Mouse (Mus musculus): ENCODE data around the gene Cdpf1. TPM values are rescaled to one million over a fixed set of nuclear protein-coding genes. Genes with fewer than 3 reads are reported as not detected.
A peak's percentile ranks its signal among the peaks of the same experiment; 100 is the strongest.
"Not testable (repeated sequence)": the region's sequence is repeated elsewhere in the genome, so short reads cannot be mapped to it uniquely, and the experiment has no call there.

Cdpf1 gene
- polyA plus RNA-seq, 1 experiment, result 27.4 TPM

GRCm38 (mm10) chr15:85783146-85783545, 28.4 kb downstream of the Cdpf1 start:
- no peak overlapping the region for H3K4me3 ChIP-seq (ENCODE audit: low read depth, low read length)
- peaks cover 12% of the 10 kb centered on the region for H3K36me3 ChIP-seq (ENCODE audit: control insufficient read depth, insufficient read depth, low read length)
- H3K27ac ChIP-seq (ENCODE audit: insufficient read depth, low read depth, low read length), result no peak overlapping the region
- no peaks in the 10 kb centered on the region for H3K27me3 ChIP-seq (ENCODE audit: control insufficient read depth, insufficient read depth, low read length)
- TF ChIP-seq CTCF (IDR thresholded peaks at IDR 0.05; ENCODE audit: extremely low read depth, insufficient read length, insufficient replicate concordance, low read depth, low read length) (no peak), POLR2A (IDR thresholded peaks at IDR 0.05; ENCODE audit: low read depth, low read length) (no peak)
- no peaks in the 10 kb centered on the region for H3K4me1 ChIP-seq (ENCODE audit: control insufficient read depth, insufficient read depth, insufficient read length, low read length)
- 94% methylated on average over 4 of the region's 4 CpGs for WGBS

GRCm38 (mm10) chr15:85778891-85779290, 32.6 kb downstream of the Cdpf1 start:
- WGBS, result 78% methylated on average over 6 of the region's 6 CpGs
- not testable (repeated sequence) for H3K4me3 ChIP-seq (ENCODE audit: low read depth, low read length); H3K36me3 ChIP-seq (ENCODE audit: control insufficient read depth, insufficient read depth, low read length); H3K27ac ChIP-seq (ENCODE audit: insufficient read depth, low read depth, low read length); H3K27me3 ChIP-seq (ENCODE audit: control insufficient read depth, insufficient read depth, low read length)
- H3K4me1 ChIP-seq (ENCODE audit: control insufficient read depth, insufficient read depth, insufficient read length, low read length), result peaks cover 22% of the 10 kb centered on the region

GRCm38 (mm10) chr15:85776771-85777170, 34.7 kb downstream of the Cdpf1 start:
- Histone ChIP-seq H3K27me3 (ENCODE audit: control insufficient read depth, insufficient read depth, low read length) (no peaks in the 10 kb centered on the region), H3K27ac (ENCODE audit: insufficient read depth, low read depth, low read length) (no peak overlapping the region), H3K36me3 (ENCODE audit: control insufficient read depth, insufficient read depth, low read length) (0 out of 2 replicates have a peak, but pooled peaks cover 1% of the 10 kb centered on the region), H3K4me3 (ENCODE audit: low read depth, low read length) (no peak overlapping the region), H3K4me1 (ENCODE audit: control insufficient read depth, insufficient read depth, insufficient read length, low read length) (peaks cover 33% of the 10 kb centered on the region)
- WGBS, result 23% methylated on average over 5 of the region's 5 CpGs
- TF ChIP-seq CTCF (IDR thresholded peaks at IDR 0.05; ENCODE audit: extremely low read depth, insufficient read length, insufficient replicate concordance, low read depth, low read length), result no peak
- TF ChIP-seq POLR2A (IDR thresholded peaks at IDR 0.05; ENCODE audit: low read depth, low read length), result no peak

GRCm38 (mm10) chr15:85776241-85776640, 35.3 kb downstream of the Cdpf1 start:
- no peak overlapping the region for H3K4me3 ChIP-seq (ENCODE audit: low read depth, low read length)
- no peak overlapping the region for H3K27ac ChIP-seq (ENCODE audit: insufficient read depth, low read depth, low read length)
- WGBS, result 87% methylated on average over 2 of the region's 2 CpGs
- H3K27me3 ChIP-seq (ENCODE audit: control insufficient read depth, insufficient read depth, low read length), result no peaks in the 10 kb centered on the region
- TF ChIP-seq POLR2A (IDR thresholded peaks at IDR 0.05; ENCODE audit: low read depth, low read length), result no peak
- H3K4me1 ChIP-seq (ENCODE audit: control insufficient read depth, insufficient read depth, insufficient read length, low read length), result peaks cover 39% of the 10 kb centered on the region
- H3K36me3 ChIP-seq (ENCODE audit: control insufficient read depth, insufficient read depth, low read length), result 0 out of 2 replicates have a peak, but pooled peaks cover 1% of the 10 kb centered on the region

GRCm38 (mm10) chr15:85775001-85775400, 36.5 kb downstream of the Cdpf1 start:
- Histone ChIP-seq H3K27ac (ENCODE audit: insufficient read depth, low read depth, low read length) (peak overlapping the region; percentile 71), H3K4me3 (ENCODE audit: low read depth, low read length) (no peak overlapping the region), H3K4me1 (ENCODE audit: control insufficient read depth, insufficient read depth, insufficient read length, low read length) (peaks cover 49% of the 10 kb centered on the region), H3K36me3 (ENCODE audit: control insufficient read depth, insufficient read depth, low read length) (0 out of 2 replicates have a peak, but pooled peaks cover 1% of the 10 kb centered on the region), H3K27me3 (ENCODE audit: control insufficient read depth, insufficient read depth, low read length) (no peaks in the 10 kb centered on the region)
- 33% methylated on average over 7 of the region's 7 CpGs for WGBS
- TF ChIP-seq CTCF (IDR thresholded peaks at IDR 0.05; ENCODE audit: extremely low read depth, insufficient read length, insufficient replicate concordance, low read depth, low read length) (no peak), POLR2A (IDR thresholded peaks at IDR 0.05; ENCODE audit: low read depth, low read length) (no peak)

- H3K36me3 ChIP-seq (ENCODE audit: control insufficient read depth, insufficient read depth, low read length), result no peaks in the 10 kb centered on the region
- H3K4me1 ChIP-seq (ENCODE audit: control insufficient read depth, insufficient read depth, insufficient read length, low read length), result peaks cover 55% of the 10 kb centered on the region
- WGBS, result 31% methylated on average over 9 of the region's 9 CpGs
- H3K27me3 ChIP-seq (ENCODE audit: control insufficient read depth, insufficient read depth, low read length), result no peaks in the 10 kb centered on the region
- TF ChIP-seq CTCF (IDR thresholded peaks at IDR 0.05; ENCODE audit: extremely low read depth, insufficient read length, insufficient replicate concordance, low read depth, low read length) (no peak), POLR2A (IDR thresholded peaks at IDR 0.05; ENCODE audit: low read depth, low read length) (no peak)
- peak overlapping the region; percentile 71 for H3K27ac ChIP-seq (ENCODE audit: insufficient read depth, low read depth, low read length)
- H3K4me3 ChIP-seq (ENCODE audit: low read depth, low read length), result peak overlapping the region; percentile 20; the same call in 1 of the 2 replicates
Measured at GRCm38 (mm10) chr15:85774419-85774818, 37.1 kb downstream of the Cdpf1 start.

GRCm38 (mm10) chr15:85772146-85772740, 39.3 kb downstream of the Cdpf1 start:
- Histone ChIP-seq H3K27me3 (ENCODE audit: control insufficient read depth, insufficient read depth, low read length) (no peaks in the 10 kb centered on the region), H3K4me3 (ENCODE audit: low read depth, low read length) (no peak overlapping the region), H3K27ac (ENCODE audit: insufficient read depth, low read depth, low read length) (peak overlapping the region; percentile 84), H3K36me3 (ENCODE audit: control insufficient read depth, insufficient read depth, low read length) (no peaks in the 10 kb centered on the region), H3K4me1 (ENCODE audit: control insufficient read depth, insufficient read depth, insufficient read length, low read length) (peaks cover 64% of the 10 kb centered on the region)
- TF ChIP-seq CTCF (IDR thresholded peaks at IDR 0.05; ENCODE audit: extremely low read depth, insufficient read length, insufficient replicate concordance, low read depth, low read length), result peak; percentile 20; the same call in 1 of the 2 replicates
- no peak for TF ChIP-seq POLR2A (IDR thresholded peaks at IDR 0.05; ENCODE audit: low read depth, low read length)
- 16% methylated on average over 11 of the region's 11 CpGs for WGBS
